Mouse (Mus musculus): Measurements from ENCODE around the gene Dusp22.

GRCm38 (mm10) chr13:30702695-30703094 is 42.9 kb downstream of the Dusp22 start:
- no peak for TF ChIP-seq ZC3H11A (IDR thresholded peaks at IDR 0.05; ENCODE audit: borderline replicate concordance, low read depth, low read length)
- TF ChIP-seq MAFK (IDR thresholded peaks at IDR 0.05; ENCODE audit: insufficient read depth, low read depth, low read length): no peak

All from ES-E14 (cell line).